Mouse (Mus musculus): ENCODE data around the gene Slc38a8.

The Slc38a8 gene

DNA sequence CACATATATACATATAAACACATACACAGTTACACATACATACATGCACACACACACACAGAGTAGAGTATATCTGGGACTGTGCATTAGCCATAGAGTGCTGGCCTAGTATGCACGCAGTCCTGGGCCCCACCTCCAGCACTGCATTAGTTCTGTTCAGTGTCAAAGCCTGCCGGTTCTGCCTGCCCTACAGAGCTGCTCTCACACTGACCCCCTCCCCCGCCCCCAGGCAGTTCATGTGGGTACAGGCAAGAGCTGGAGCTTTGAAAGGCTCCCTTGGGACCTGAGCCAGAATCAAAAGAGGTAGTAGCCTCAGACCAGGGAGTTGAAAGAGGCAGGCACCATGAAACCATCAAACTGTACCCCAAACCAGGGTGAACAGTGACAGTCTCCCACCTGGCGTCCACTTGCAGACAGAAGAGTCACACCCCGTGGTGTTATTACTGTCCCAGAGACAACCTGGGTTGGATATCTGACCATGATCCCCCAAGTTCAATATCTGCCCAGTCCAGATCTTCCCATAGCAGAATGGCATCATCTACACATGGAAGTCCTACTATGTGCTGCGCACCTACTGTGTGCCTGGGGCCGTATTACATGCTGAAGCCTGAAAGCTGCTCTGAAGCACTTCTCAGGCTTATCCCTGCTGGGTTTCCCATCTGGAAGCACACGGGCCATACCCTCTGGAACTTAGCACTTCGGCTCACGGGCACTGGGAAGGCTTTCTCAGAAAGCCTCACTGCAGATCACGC lies 17.2 kb downstream of the Slc38a8 start:
- DNase-seq: no peak

DNA sequence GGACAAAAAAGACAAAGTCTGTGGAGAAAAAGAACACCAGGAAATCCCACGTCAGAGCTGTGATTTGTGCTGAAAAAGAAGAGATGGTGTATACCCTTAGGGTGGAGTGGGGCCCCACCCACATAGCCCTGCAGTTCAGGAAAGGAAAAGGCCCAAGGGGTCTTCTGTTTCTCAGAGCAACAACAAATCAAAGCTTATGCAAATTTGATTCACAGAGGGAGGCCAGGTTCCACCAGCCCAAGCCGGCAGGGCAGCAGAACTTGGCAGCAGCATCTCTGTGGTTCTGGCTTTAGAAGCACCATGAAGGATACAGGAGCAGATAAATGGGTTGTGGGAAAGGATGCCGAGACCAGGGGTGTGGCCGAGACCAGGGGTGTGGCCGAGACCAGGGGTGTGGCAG lies 22.8 kb downstream of the Slc38a8 start:
- no peak for DNase-seq

DNA sequence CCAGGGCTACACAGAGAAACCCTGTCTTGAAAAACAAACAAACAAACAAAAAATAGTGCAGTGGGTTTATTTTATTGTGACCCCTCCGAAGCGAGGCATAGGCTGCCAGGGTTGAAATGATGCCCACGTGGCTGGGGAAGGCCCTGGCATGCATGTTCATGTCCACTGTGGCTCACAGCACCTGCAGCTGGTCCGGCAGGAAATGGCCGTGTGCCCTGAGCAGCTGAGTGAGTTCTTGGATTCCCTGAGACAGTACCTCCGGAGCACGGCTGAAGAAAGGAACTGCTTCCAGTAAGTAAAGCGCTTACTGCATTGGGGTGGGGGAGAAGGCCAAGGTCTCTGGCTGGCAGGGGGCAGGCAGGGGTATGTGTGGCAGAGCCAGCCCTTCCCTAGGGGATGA lies 33.4 kb downstream of the Slc38a8 start:
- DNase-seq: no peak

DNA sequence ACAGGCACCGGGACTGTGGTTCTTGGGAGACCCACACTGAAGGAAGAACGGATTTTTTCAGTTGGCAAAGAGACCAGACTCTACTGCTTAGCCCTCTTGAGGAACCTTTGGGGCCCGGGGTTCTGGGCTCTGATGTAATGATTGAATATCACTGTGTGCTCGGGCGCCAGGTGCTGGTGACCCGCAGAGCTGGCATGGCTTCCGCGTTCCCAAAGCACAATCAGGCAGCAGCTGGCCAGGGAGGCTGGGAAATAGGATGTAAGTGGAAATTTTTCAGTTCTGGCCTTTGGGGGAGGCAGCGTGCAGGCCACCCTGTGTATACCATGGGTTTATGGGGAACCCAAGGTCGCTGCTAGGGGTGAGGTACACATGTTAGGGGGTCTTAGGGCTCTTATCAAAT lies 34.7 kb downstream of the Slc38a8 start:
- no peak for DNase-seq

DNA sequence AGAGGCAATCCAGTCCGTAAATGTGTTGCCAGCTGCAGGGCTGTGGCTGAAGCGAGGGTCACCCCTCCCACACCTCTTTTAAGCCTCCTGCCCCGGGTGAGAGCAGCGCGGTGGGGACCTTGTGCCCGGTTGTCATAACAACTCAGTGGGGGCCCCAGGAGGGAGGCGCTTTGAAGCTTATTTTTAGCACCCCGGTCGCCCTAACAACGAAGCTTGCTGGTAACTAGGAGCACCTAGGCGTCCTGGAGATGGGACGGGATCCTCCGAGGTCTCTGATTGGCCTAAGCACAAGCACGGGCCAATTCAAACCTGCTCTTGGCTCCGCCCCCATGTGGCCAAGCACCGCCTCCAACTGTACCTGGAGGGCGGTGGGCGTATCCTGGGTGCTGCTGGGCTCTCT lies 35.4 kb downstream of the Slc38a8 start:
- peak; percentile 38 for DNase-seq

DNA sequence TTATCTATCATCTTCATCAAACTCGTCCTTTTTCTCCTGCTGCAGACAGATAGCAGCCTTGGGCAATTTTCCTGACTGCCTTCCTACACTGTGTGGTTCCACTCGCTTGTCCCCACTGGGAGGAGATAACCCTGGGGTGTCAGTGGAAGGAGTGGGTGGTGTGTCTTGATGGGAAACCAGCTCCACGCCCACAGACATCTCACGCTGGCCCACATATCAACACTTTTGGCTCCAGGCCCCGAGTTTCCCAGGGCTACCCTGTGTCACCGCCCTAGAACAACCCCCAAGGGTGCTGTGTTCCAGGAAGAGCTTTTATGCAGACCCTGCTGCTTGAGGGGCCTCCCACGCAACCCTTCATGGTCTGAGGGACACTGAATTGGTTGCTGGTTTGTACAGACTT lies 37.8 kb downstream of the Slc38a8 start:
- no peak for DNase-seq

DNA sequence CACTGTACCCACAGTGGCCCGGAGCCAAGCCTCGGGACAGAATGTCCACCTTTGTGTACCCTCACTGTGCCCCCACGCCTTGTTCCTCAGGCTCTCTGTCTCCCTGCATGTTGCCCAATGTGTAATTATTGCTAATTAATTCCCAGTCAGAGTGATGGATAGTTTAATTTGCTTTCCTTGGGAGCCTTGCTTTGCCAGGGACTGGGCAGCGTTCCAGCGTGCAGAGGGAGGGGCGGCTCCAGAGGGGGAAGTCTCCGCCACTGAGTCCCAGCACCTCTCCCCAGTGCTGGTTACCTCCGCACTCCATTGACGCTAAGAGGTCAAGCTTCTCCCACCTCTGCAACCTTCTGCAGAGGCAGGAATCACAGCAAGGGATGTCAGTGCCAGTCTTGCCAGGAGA lies 40.1 kb downstream of the Slc38a8 start:
- no peak for DNase-seq

- no peak for DNase-seq
These were observed 41.8 kb downstream of the Slc38a8 start for GRCm38 (mm10) chr8:119459724-119460123.

- DNase-seq: no peak
These were observed 45.5 kb downstream of the Slc38a8 start for GRCm38 (mm10) chr8:119456045-119456444.

DNA sequence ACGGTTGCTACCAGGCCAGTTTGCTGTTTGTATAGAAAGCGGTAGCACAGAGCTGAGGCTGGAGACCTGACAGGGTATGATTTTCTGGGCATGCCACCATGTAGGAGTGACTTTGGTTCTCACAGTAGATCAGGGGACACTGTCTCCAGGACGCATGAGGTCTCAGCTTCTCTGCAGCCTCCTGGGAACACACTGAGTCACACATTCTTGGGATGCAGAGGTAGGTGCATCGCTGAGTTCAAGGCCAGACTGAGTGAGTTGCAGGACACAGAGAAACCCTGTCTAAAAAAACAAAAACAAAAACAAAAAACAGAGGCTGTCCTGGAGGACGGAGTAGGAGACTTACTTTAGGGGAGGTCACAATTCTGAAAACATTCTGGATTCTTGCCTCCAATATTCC lies 48.6 kb downstream of the Slc38a8 start:
- DNase-seq: no peak

- no peak for DNase-seq
These were observed 50.4 kb downstream of the Slc38a8 start for GRCm38 (mm10) chr8:119451131-119451530.

DNA sequence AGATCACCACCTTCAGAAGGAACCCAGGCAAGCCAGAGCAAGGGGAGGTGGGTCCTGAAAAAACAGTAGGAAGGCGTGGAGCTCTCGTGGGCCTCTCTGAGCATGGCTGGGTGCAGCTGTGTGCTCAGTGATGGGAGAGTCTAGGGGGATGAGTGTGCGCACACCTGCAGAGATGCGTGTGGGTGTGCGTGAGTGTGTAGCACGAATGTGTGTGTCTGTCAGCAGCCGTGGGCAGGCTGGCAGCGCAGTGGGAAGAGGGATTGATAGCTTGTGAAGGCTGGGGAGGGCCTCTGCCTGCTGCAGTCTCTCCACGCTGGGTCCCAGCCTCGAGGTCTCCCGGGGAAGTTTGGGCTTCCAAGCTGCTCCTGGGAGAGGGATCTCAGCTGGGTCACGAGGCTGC lies 51.9 kb downstream of the Slc38a8 start:
- no peak for DNase-seq

- DNase-seq: no peak
These were observed 53.7 kb downstream of the Slc38a8 start for GRCm38 (mm10) chr8:119447781-119448170.

DNA sequence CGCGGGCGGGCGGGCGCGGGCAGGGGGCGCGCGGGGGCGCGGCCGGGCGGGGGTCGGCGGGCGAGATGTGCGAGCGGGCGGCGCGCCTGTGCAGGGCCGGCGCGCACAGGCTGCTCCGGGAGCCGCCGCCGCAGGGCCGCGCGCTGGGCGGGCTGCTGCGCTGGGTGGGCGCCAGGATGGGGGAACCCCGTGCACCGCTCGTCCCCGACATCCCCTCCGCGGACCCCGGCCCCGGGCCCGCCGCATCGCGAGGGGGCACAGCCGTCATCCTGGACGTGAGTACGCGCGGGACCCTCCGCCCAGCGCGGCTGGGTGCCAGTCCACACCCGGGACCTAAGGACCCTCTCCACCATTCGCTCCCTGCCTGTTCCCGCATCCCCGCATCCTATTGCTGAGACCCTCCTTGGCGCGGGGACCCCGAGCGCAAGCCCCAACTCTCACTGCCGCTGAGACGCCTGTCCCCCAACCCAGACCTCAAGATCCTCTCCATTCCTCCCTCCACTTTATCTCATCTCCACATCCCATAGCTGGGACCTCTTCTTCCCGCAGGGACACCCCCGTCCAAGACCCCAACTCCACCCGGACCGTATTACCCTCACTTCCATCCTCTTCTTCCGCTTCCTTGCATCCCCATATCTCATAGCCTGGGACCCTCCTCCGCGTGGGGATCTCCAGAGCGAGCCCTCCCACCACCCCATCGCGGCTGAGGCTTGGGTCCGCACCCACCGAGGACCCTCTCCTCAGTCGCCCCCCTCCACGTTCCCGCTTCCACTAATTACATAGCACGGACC lies 54.3 kb downstream of the Slc38a8 start:
- DNase-seq: no peak

- peak; percentile 77 for DNase-seq
These were observed 55.1 kb downstream of the Slc38a8 start, which contains the start of gene Necab2 for GRCm38 (mm10) chr8:119446211-119446989. Necab2 (plus strand) TSS chr8:119446719.

GRCm38 (mm10) chr8:119442970-119443369 lies 58.5 kb downstream of the Slc38a8 start:
- no peak for DNase-seq

DNA sequence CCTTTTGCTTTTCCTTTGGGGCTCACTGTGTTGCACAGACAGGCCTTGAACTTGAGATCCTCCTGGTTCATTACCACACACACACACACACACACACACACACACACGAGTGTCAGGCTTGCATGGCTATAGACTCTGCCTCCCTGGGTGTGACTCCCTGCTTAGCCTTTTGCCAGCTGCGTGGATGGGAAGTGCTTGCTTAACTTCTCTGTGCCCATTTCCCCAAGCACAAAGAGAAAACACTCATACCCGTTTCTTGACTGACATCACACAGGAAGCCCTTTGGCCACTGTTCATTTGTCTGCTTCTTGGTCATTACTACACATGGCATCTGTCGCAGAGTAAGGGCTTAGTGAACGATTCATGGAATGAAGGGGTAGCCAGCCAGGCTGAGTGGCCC lies 59.5 kb downstream of the Slc38a8 start:
- DNase-seq: no peak

GRCm38 (mm10) chr8:119440952-119441270 lies 60.6 kb downstream of the Slc38a8 start:
- no peak for DNase-seq

DNA sequence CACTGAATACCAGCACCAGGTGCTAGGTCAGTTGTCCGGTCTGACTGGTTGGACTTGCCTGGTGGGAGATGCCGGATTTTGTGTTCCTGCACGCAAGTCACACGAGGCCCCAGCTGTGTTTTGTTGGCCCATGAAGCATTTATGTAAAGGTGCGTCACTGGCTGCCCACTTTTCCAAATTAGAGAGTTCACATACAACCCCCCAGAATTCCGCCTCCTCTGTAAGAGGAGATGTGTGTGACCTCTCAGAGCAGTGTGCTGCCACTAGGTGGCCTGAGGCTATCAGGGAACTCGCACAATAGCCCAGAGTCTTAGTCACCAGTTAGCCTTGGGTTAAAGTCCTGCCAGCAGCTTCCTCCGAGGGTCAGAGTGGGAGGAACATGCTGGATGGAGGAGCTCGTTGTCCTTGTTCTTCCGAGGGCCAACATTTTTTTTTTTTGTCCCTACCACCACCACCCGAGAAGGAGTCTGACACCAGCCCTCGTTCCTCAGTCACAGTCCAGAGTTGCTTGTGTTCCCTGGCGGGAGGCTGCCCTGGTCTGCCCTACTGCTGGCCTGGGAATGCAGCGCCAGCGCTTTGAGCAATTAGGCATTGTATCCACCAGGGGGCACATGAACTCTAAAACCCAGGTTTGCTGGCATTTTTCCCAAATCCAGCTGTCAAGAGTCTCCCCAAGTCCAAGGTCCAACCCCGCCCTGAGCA lies 61.1 kb downstream of the Slc38a8 start:
- peak; percentile 52 for DNase-seq

DNA sequence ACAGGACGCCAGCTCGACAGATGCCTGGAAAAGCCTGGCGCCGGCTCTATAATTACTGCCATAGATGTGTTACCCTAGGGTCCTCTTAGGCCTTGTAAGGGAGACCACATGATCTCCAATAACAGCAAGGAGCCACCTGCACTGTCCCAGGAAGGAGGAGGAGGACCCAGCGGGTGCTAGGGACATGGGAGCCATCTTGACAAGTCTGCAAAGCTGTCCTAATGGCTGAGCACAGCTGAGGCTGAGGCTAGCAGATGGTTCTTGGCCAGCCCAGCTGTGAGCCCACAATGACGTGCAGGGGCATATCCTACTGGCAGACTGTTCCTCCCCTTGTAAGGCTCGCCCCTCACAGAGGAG lies 61.6 kb downstream of the Slc38a8 start:
- DNase-seq: no peak

DNA sequence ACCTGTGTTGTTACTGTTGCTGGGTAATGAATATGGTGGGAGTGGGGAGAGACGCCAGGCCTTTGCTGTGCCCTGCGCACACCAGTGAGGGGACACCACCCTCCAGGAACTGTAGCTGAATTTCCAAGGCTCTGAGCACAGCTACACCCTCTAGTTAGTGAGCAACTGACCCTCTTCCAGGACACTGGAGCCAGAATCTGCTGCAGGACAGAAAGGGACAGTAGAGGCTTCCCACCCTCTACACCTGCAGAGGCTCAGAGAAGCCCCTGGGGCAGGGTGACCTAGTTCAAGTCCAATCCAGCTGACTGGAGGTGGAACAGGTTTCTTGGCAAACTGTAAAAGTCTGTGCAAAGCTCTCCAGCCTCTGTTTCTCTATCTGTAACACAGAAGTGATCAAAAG lies 62.1 kb downstream of the Slc38a8 start:
- no peak for DNase-seq

DNA sequence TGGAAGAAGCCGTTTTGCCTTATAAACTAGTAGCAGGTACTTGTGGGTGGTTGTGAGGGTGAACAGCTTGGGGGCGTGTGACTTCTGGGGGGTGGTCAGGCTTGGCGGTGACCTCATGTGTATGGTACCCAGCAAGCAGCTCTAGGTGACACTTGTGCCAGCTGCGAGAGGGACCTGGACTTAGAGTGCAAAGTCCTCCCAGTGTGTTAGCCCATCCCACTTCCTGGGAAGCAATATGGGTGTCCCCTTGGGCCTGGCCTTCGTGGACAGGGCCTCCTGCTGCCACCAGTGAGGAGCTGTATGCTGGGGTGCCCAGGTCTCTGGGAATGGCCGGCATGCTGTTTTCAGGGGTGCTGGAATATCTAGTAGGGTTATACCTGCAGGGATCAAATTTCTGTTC lies 62.6 kb downstream of the Slc38a8 start:
- no peak for DNase-seq

GRCm38 (mm10) chr8:119437506-119437905 lies 64.0 kb downstream of the Slc38a8 start:
- DNase-seq: no peak
